Mouse (Mus musculus) Patski (cell line): ENCODE results near the gene Ccdc34. TPM values are rescaled to one million over a fixed set of nuclear protein-coding genes. Genes with fewer than 3 reads are reported as not detected.
"Not testable (repeated sequence)": the region's sequence is repeated elsewhere in the genome, so short reads cannot be mapped to it uniquely, and the experiment has no call there.

Experiments used
- ATAC-seq: fragments of 100-300 bp; one replicate; pipeline ENCODE4 v1.8.0; 2021
- CTCF ChIA-PET: fragments of 350-600 bp; sonication (Branson Sonifier 250); formaldehyde crosslinking; loops from one replicate; lab custom pipeline; 2022; ENCODE audit warnings: inconsistent platforms; lab: Charles Lee
- POLR2A ChIA-PET: fragments of 350-600 bp; sonication (Branson Sonifier 250); formaldehyde crosslinking; loops from one replicate; lab custom pipeline; 2022; ENCODE audit warnings: antibody characterized with exemption, inconsistent platforms; lab: Charles Lee
- DNase-seq: peaks from one replicate; pipeline ENCODE4 v3.0.0-alpha.2; 2011; ENCODE audit warnings: low read depth, low spot score
- H3K27me3 ChIP-seq: fragments of 371-371 bp; one replicate; pipeline ENCODE4 v1.5.1; 2021
- CTCF ChIP-seq: fragments of 100-300 bp; IDR thresholded peaks from one replicate; pipeline ENCODE4 v1.5.1; 2021
- in situ Hi-C: fragments of 300-500 bp; cut with MboI; formaldehyde crosslinking; loops from 3 replicates; pipeline ENCODE4 v1.11.1; 2018; ENCODE audit warnings: low pct_unique_long_range_greater_than_20kb, mixed read lengths
- polyA plus RNA-seq: library from polyadenylated mRNA; unstranded; gene quantifications from one replicate; pipeline ENCODE4 v1.2.3, GENCODE M21; 2021

Gene Ccdc34
- polyA plus RNA-seq, 1 experiment from 2014 or later: 30.9 TPM

GRCm38 (mm10) chr2:110133356-110134115 lies 115.9 kb downstream of the Ccdc34 start:
- no peak for ATAC-seq
- H3K27me3 ChIP-seq: no peaks in the 10 kb centered on the region
- no peak for DNase-seq
- POLR2A ChIA-PET: no interaction called here
- in situ Hi-C loops: no loop called here
- no peak for TF ChIP-seq CTCF
- CTCF ChIA-PET: interaction anchor here (1.2 kb wide), 1 partner anchor 18 kb away, joined by 4 read pairs; no protein-coding TSS in a partner anchor

- in situ Hi-C loops: no loop called here
- CTCF ChIA-PET: interaction anchor here (1.0 kb wide), 1 partner anchor 10 kb away, joined by 3 read pairs; no protein-coding TSS in a partner anchor
- POLR2A ChIA-PET: no interaction called here
- DNase-seq (no peak), ATAC-seq (no peak)
- no peak for TF ChIP-seq CTCF
- H3K27me3 ChIP-seq: no peaks in the 10 kb centered on the region
Measured at GRCm38 (mm10) chr2:110134765-110135594, 117.4 kb downstream of the Ccdc34 start.

GRCm38 (mm10) chr2:110137291-110137690 lies 119.7 kb downstream of the Ccdc34 start:
- ChIA-PET POLR2A (no interaction called here), CTCF (interaction anchor here (1.1 kb wide), 1 partner anchor 11 kb away, joined by 3 read pairs; no protein-coding TSS in a partner anchor)
- TF ChIP-seq CTCF: no peak
- peak; percentile 54 for ATAC-seq
- in situ Hi-C loops: no loop called here
- peak; percentile 35 for DNase-seq
- H3K27me3 ChIP-seq: no peaks in the 10 kb centered on the region

- in situ Hi-C loops: no loop called here
- no peak for ATAC-seq
- no peak for TF ChIP-seq CTCF
- CTCF ChIA-PET: interaction anchor here (1.1 kb wide), 1 partner anchor 10 kb away, joined by 3 read pairs; no protein-coding TSS in a partner anchor
- POLR2A ChIA-PET: no interaction called here
- no peak for DNase-seq
- no peaks in the 10 kb centered on the region for H3K27me3 ChIP-seq
Measured at GRCm38 (mm10) chr2:110138096-110138495, 120.5 kb downstream of the Ccdc34 start.

- CTCF ChIA-PET: interaction anchor here (0.8 to 1.0 kb wide), 2 partner anchors 10 to 36 kb away, joined by 3 read pairs; no protein-coding TSS in a partner anchor
- POLR2A ChIA-PET, ATAC-seq, in situ Hi-C loops, DNase-seq, H3K27me3 ChIP-seq: not testable (repeated sequence)
Measured at GRCm38 (mm10) chr2:110147980-110148379, 130.4 kb downstream of the Ccdc34 start.

- in situ Hi-C loops: no loop called here
- DNase-seq (peak; percentile 90), ATAC-seq (peak; percentile 87)
- no peaks in the 10 kb centered on the region for H3K27me3 ChIP-seq
- no peak for TF ChIP-seq CTCF
- ChIA-PET POLR2A (no interaction called here), CTCF (no interaction called here)
Measured at GRCm38 (mm10) chr2:110149246-110149645, 131.6 kb downstream of the Ccdc34 start.

GRCm38 (mm10) chr2:110156321-110156720 lies 138.7 kb downstream of the Ccdc34 start:
- ATAC-seq (no peak), DNase-seq (no peak)
- ChIA-PET CTCF (interaction anchor here (1.0 to 1.5 kb wide), 3 partner anchors 9 to 17 kb away, joined by 3 to 7 read pairs (median 4); no protein-coding TSS in a partner anchor), POLR2A (no interaction called here)
- in situ Hi-C loops: no loop called here
- H3K27me3 ChIP-seq: no peaks in the 10 kb centered on the region
- TF ChIP-seq CTCF: no peak

GRCm38 (mm10) chr2:110165003-110165402 lies 147.4 kb downstream of the Ccdc34 start:
- in situ Hi-C loops: no loop called here
- no peak for TF ChIP-seq CTCF
- no peak for ATAC-seq
- CTCF ChIA-PET: interaction anchor here (1.8 kb wide), 1 partner anchor 9 kb away, joined by 7 read pairs; no protein-coding TSS in a partner anchor
- DNase-seq: no peak
- POLR2A ChIA-PET: no interaction called here
- no peaks in the 10 kb centered on the region for H3K27me3 ChIP-seq

- CTCF ChIA-PET: no interaction called here
- POLR2A ChIA-PET: no interaction called here
- H3K27me3 ChIP-seq: no peaks in the 10 kb centered on the region
- TF ChIP-seq CTCF: no peak
- DNase-seq: no peak
- ATAC-seq: no peak
- in situ Hi-C loops: no loop called here
Measured at GRCm38 (mm10) chr2:110167694-110168093, 150.1 kb downstream of the Ccdc34 start.

GRCm38 (mm10) chr2:110168361-110168760 lies 150.7 kb downstream of the Ccdc34 start:
- TF ChIP-seq CTCF: no peak
- ATAC-seq (no peak), DNase-seq (no peak)
- no peaks in the 10 kb centered on the region for H3K27me3 ChIP-seq
- POLR2A ChIA-PET: no interaction called here
- in situ Hi-C loops: no loop called here
- CTCF ChIA-PET: no interaction called here
